Mouse (Mus musculus) stomach, embryonic 15.5 days (tissue): Measurements from ENCODE around the gene D3Ertd254e. TPM values are rescaled to one million over a fixed set of nuclear protein-coding genes. Genes with fewer than 3 reads are reported as not detected.

ENCODE experiments used
- ATAC-seq: fragments of 200-750 bp; cut with Nextera tagmentation; 2 replicates; pipeline ENCODE4 v1.8.0; 2017; ENCODE audit warnings: low read depth, moderate number of reproducible peaks, moderate TSS enrichment; ENCODE audit not compliant: insufficient read depth, low FRiP score
- H3K27ac ChIP-seq: fragments of 300-500 bp; sonication (generic); 2 replicates; pipeline ENCODE4 v1.5.1; 2015; ENCODE audit warnings: mild to moderate bottlenecking, inconsistent platforms
- H3K27me3 ChIP-seq: fragments of 300-500 bp; sonication (generic); replicated peaks from 2 replicates; pipeline ENCODE4 v1.6.1; 2015; ENCODE audit warnings: inconsistent platforms
- H3K36me3 ChIP-seq: fragments of 300-500 bp; sonication (generic); 2 replicates; pipeline ENCODE4 v1.6.1; 2015; ENCODE audit warnings: inconsistent platforms
- H3K4me1 ChIP-seq: fragments of 300-500 bp; sonication (generic); 2 replicates; pipeline ENCODE4 v1.6.1; 2015; ENCODE audit warnings: inconsistent platforms
- H3K4me2 ChIP-seq: fragments of 300-500 bp; sonication (generic); 2 replicates; pipeline ENCODE4 v1.6.1; 2015; ENCODE audit warnings: mild to moderate bottlenecking, inconsistent platforms
- H3K4me3 ChIP-seq: fragments of 300-500 bp; sonication (generic); replicated peaks from 2 replicates; pipeline ENCODE4 v1.5.1; 2015; ENCODE audit warnings: inconsistent platforms
- H3K9ac ChIP-seq: fragments of 300-500 bp; sonication (generic); 2 replicates; pipeline ENCODE4 v1.6.1; 2015; ENCODE audit warnings: inconsistent platforms
- H3K9me3 ChIP-seq: fragments of 300-500 bp; sonication (generic); 2 replicates; pipeline ENCODE4 v1.6.1; 2016; ENCODE audit warnings: inconsistent platforms
- WGBS: fragments of 180-500 bp; shearing (Covaris S2); methylation state at CpG from one replicate; pipeline ENCODE4 v1.1.7; 2015; 5-methylcytosine and 5-hydroxymethylcytosine counted together
- polyA plus RNA-seq: library from polyadenylated mRNA; unstranded; fragments of >200 nt; fragmentation: Nextera tagmentation; extraction: Ambion mirVana; gene quantifications from 2 replicates; pipeline ENCODE4 v1.2.1, GENCODE M21; 2015

The D3Ertd254e gene
- polyA plus RNA-seq, 1 experiment from 2014 or later = 7.9 TPM

DNA sequence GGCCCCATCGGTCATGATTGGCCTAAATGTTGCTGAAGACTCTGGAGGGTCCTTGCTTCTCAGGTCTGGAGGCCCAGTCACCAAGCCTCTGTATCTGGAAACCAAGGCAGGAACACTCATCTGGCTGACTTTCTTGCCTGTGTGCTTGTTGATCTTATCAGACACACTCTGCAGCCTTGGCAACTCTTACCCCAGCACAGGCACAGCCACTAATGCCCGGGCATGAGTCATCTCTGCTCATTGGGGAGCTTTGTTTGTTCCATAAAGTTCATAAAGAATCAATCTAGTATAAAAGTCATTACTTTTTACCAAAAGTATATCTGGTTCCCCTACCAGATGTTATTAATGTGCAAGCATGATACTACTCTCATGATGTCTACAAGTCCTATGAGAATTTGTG, 22.9 kb downstream of the D3Ertd254e start:
- no peak overlapping the region for H3K4me3 ChIP-seq
- WGBS = 78% methylated on average over 2 of the region's 2 CpGs

DNA sequence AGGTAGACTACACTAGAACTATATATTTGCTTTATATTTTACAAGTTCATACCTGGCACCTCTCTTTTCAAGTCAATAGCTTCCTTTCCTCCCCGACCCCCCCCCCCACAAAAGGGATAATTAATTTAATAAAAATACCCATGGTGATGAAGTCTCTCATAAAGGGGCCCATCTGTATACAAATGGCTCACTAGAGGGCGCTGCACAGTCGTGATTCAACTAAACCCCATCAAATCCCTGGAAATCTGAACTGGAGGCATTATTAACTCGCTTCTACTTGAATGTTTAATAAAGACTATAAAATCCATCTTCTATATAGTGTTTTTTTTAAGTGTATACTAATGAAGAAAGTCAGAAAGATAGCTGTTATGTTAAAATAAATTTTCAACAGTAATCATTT, 30.7 kb downstream of the D3Ertd254e start:
- WGBS = 9% methylated on average over 4 of the region's 4 CpGs
- H3K4me1 ChIP-seq = no peaks in the 10 kb centered on the region

More for the DNA sequence above, 22.9 kb downstream of the D3Ertd254e start:
- no peak for ATAC-seq
- H3K27me3 ChIP-seq = no peaks in the 10 kb centered on the region
- no peaks in the 10 kb centered on the region for H3K4me1 ChIP-seq
- no peak overlapping the region for H3K4me2 ChIP-seq
- H3K27ac ChIP-seq = no peak overlapping the region
- no peaks in the 10 kb centered on the region for H3K9me3 ChIP-seq
- no peaks in the 10 kb centered on the region for H3K36me3 ChIP-seq
- no peak overlapping the region for H3K9ac ChIP-seq

DNA sequence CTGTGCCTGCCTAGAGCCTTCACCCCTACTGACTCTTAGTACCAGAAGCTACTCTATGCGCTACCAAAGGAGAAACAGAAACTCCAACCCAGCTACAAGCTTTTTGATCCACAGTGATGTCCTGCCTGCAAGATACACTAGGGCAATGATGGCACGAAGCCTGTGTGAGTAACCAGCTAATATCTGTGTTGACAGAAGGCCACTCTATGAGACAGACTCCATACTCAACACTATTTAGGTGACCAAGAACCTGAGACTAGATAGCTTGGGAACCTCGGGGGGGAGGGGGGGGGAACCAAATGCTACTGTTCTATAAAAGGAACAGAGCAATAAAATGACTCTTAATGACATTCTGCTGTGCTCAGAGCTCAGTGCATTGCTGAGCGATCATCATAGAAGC, 35.7 kb downstream of the D3Ertd254e start:
- no peak overlapping the region for H3K27ac ChIP-seq
- no peaks in the 10 kb centered on the region for H3K36me3 ChIP-seq
- H3K27me3 ChIP-seq = no peaks in the 10 kb centered on the region
- ATAC-seq = no peak
- H3K9me3 ChIP-seq = no peaks in the 10 kb centered on the region
- no peak overlapping the region for H3K9ac ChIP-seq
- no peak overlapping the region for H3K4me2 ChIP-seq
- WGBS = 80% methylated on average over 4 of the region's 4 CpGs
- no peaks in the 10 kb centered on the region for H3K4me1 ChIP-seq
- no peak overlapping the region for H3K4me3 ChIP-seq

More for the DNA sequence above, 30.7 kb downstream of the D3Ertd254e start:
- no peak for ATAC-seq
- H3K9ac ChIP-seq = no peak overlapping the region
- H3K27me3 ChIP-seq = no peaks in the 10 kb centered on the region
- no peak overlapping the region for H3K27ac ChIP-seq
- no peak overlapping the region for H3K4me3 ChIP-seq
- no peaks in the 10 kb centered on the region for H3K9me3 ChIP-seq
- no peak overlapping the region for H3K4me2 ChIP-seq
- H3K36me3 ChIP-seq = no peaks in the 10 kb centered on the region

- H3K4me1 ChIP-seq = no peaks in the 10 kb centered on the region
- H3K9ac ChIP-seq = no peak overlapping the region
- ATAC-seq = no peak
- no peaks in the 10 kb centered on the region for H3K27me3 ChIP-seq
- no peaks in the 10 kb centered on the region for H3K36me3 ChIP-seq
- WGBS = 85% methylated on average over 8 of the region's 8 CpGs
- no peak overlapping the region for H3K4me3 ChIP-seq
- no peak overlapping the region for H3K27ac ChIP-seq
- no peak overlapping the region for H3K4me2 ChIP-seq
- no peaks in the 10 kb centered on the region for H3K9me3 ChIP-seq
These were observed 38.4 kb downstream of the D3Ertd254e start for GRCm38 (mm10) chr3:36189243-36189642.

DNA sequence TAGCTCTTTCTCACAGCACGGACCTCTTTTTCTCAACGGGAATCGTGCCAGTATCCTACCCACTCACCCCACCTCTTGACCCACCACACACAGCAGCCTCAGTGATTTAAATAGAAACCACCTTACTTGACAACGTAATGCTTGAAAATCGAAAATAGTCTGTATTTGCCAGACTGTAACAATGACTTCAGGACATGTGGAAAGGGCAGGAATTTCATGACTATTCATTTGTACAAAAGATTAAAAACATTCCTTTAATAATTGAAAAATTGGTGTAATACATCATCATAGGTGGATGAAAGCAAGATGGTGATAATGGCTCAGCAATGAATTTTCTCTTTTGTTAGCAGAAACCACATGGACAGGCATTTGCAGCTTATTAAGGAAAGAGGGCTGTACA, 50.3 kb downstream of the D3Ertd254e start:
- no peak for ATAC-seq
- WGBS = 47% methylated on average over 5 of the region's 5 CpGs

DNA sequence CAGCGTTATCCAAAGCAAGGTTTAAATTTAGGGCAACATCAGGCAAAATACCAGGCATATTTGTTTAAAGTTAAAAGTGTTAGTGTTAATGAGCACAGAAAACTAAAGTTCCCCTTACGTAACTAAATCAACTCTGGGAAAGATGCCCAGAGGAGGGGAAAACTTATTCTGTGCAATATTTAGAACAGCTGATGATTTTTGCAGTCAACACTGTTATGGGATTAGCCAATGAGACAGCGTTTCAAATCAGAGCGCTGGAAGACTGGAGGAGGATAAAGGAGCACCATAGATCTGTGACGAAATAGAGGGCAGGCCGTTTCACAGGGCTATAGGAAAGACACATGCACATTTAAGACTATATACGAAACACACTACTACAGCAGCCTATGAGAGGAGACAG, 52.1 kb downstream of the D3Ertd254e start:
- Histone ChIP-seq H3K9ac (no peak overlapping the region), H3K4me1 (no peaks in the 10 kb centered on the region), H3K4me2 (no peak overlapping the region), H3K9me3 (no peaks in the 10 kb centered on the region), H3K4me3 (no peak overlapping the region), H3K27me3 (no peaks in the 10 kb centered on the region), H3K27ac (no peak overlapping the region), H3K36me3 (no peaks in the 10 kb centered on the region)
- no peak for ATAC-seq
- WGBS = 68% methylated on average over 7 of the region's 7 CpGs

More for the DNA sequence above, 50.3 kb downstream of the D3Ertd254e start:
- no peaks in the 10 kb centered on the region for H3K4me1 ChIP-seq
- no peak overlapping the region for H3K4me3 ChIP-seq
- H3K9me3 ChIP-seq = no peaks in the 10 kb centered on the region
- H3K27me3 ChIP-seq = no peaks in the 10 kb centered on the region
- no peaks in the 10 kb centered on the region for H3K36me3 ChIP-seq
- H3K27ac ChIP-seq = no peak overlapping the region
- no peak overlapping the region for H3K9ac ChIP-seq
- H3K4me2 ChIP-seq = no peak overlapping the region

GRCm38 (mm10) chr3:36207520-36208264, 56.9 kb downstream of the D3Ertd254e start:
- H3K36me3 ChIP-seq = no peaks in the 10 kb centered on the region
- H3K27ac ChIP-seq = no peak overlapping the region
- no peak overlapping the region for H3K4me2 ChIP-seq
- H3K4me3 ChIP-seq = no peak overlapping the region
- H3K9ac ChIP-seq = no peak overlapping the region
- H3K4me1 ChIP-seq = no peaks in the 10 kb centered on the region
- no peaks in the 10 kb centered on the region for H3K9me3 ChIP-seq
- H3K27me3 ChIP-seq = no peaks in the 10 kb centered on the region
- no peak for ATAC-seq
- 69% methylated on average over 19 of the region's 19 CpGs for whole genome bisulfite sequencing

- Histone ChIP-seq H3K9me3 (no peaks in the 10 kb centered on the region), H3K9ac (no peak overlapping the region), H3K27ac (no peak overlapping the region), H3K36me3 (no peaks in the 10 kb centered on the region), H3K4me1 (no peaks in the 10 kb centered on the region), H3K4me2 (no peak overlapping the region), H3K4me3 (no peak overlapping the region), H3K27me3 (no peaks in the 10 kb centered on the region)
- no peak for ATAC-seq
- 51% methylated on average over 11 of the region's 11 CpGs for WGBS
These were observed 59.1 kb downstream of the D3Ertd254e start for GRCm38 (mm10) chr3:36209776-36210555.

DNA sequence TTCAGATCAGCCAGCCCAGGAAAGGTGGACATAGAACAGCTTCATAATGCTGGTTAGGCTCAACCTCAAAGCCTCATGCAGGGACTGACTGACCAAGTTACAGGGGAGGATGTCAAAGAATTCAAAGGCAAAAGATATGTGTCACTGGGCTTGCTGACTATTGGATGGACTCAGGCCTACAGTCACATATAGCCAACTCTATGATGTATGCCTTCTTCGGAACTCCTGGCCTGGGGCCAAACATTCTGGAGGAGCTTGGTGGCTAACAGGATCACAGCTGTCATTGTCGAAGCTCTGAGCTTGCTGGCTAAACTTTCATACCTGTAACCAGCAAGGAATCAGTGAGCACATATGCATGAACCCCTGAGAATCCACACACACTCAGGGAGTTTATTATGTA, 60.1 kb downstream of the D3Ertd254e start:
- WGBS = 38% methylated on average over 2 of the region's 2 CpGs
- no peaks in the 10 kb centered on the region for H3K4me1 ChIP-seq
- H3K9ac ChIP-seq = no peak overlapping the region
- no peaks in the 10 kb centered on the region for H3K9me3 ChIP-seq
- H3K4me3 ChIP-seq = no peak overlapping the region
- no peak for ATAC-seq
- H3K27me3 ChIP-seq = no peaks in the 10 kb centered on the region
- H3K36me3 ChIP-seq = no peaks in the 10 kb centered on the region
- no peak overlapping the region for H3K27ac ChIP-seq
- H3K4me2 ChIP-seq = no peak overlapping the region

- Histone ChIP-seq H3K36me3 (no peaks in the 10 kb centered on the region), H3K9me3 (no peaks in the 10 kb centered on the region), H3K27ac (no peak overlapping the region), H3K4me1 (no peaks in the 10 kb centered on the region), H3K9ac (no peak overlapping the region), H3K27me3 (no peaks in the 10 kb centered on the region), H3K4me2 (no peak overlapping the region), H3K4me3 (no peak overlapping the region)
- ATAC-seq = no peak
- 76% methylated on average over 4 of the region's 4 CpGs for WGBS
These were observed 61.9 kb downstream of the D3Ertd254e start for GRCm38 (mm10) chr3:36212758-36213157.
